Mouse (Mus musculus): ENCODE data around the gene Nktr.
A peak's percentile ranks its signal among the peaks of the same experiment; 100 is the strongest.

Nktr gene

GRCm38 (mm10) chr9:121761091-121761665 is 42.2 kb downstream of the Nktr start:
- DNase-seq (ENCODE audit: extremely low spot score, low spot score) = no peak

DNA sequence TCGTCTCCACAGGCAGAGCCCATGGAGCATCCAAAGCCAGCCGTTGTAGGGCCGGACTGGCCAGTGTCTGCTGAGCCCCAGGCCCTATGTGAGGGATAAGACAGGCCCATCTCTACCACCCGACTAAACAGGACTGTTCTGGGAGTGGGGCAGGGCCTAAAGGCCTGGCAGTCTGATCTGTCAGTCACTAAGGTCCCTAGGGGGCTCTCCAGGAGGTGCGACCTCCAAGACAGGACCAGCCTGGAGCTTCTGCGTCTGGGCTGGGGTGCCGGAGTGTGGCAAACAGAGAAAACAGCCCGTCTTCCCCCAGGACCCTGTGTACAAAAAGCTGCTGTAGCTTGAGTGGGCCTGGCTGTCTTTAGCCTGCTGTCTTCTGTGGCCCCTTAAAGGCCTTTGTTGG is 42.8 kb downstream of the Nktr start:
- no peak for DNase-seq (ENCODE audit: extremely low spot score, low spot score)

- DNase-seq (ENCODE audit: extremely low spot score, low spot score) = no peak
Observed at GRCm38 (mm10) chr9:121762248-121762647, 43.3 kb downstream of the Nktr start.

GRCm38 (mm10) chr9:121762761-121763160 is 43.8 kb downstream of the Nktr start:
- no peak for DNase-seq (ENCODE audit: extremely low spot score, low spot score)

- DNase-seq (ENCODE audit: extremely low spot score, low spot score) = no peak
Observed at GRCm38 (mm10) chr9:121763716-121764115, 44.7 kb downstream of the Nktr start.

GRCm38 (mm10) chr9:121765166-121765855 is 46.3 kb downstream of the Nktr start:
- no peak for DNase-seq (ENCODE audit: extremely low spot score, low spot score)

GRCm38 (mm10) chr9:121772412-121772811 is 53.4 kb downstream of the Nktr start:
- DNase-seq (ENCODE audit: extremely low spot score, low spot score) = no peak

GRCm38 (mm10) chr9:121775951-121776350 is 57.0 kb downstream of the Nktr start:
- DNase-seq (ENCODE audit: extremely low spot score, low spot score) = no peak

DNA sequence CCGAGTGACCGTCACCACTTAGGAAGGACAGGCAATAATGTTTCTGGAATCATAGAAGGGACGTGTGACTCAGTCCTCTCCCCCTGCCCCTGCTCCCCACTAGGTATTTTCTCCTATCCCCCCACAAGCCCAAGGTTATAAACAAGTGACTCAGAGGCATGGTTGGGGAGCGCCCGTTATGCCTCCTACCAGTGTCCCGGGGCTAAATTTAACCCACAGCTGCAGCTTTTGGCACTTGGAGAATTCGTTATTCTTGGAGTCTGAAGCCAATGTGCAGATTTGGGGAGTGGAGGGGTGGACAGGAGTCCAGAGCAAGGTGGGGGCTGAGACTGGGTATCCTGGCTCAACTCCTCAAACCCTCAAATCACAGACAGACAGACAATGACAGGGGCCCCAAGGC is 57.5 kb downstream of the Nktr start:
- no peak for DNase-seq (ENCODE audit: extremely low spot score, low spot score)

GRCm38 (mm10) chr9:121777484-121778065 is 58.6 kb downstream of the Nktr start, which contains the start of gene Klhl40:
Gene Klhl40, plus strand, starts transcription at chr9:121777607.
- no peak for DNase-seq (ENCODE audit: extremely low spot score, low spot score)

- peak; percentile 45 for DNase-seq (ENCODE audit: extremely low spot score, low spot score)
Observed at GRCm38 (mm10) chr9:121778066-121778624, 59.2 kb downstream of the Nktr start.

DNA sequence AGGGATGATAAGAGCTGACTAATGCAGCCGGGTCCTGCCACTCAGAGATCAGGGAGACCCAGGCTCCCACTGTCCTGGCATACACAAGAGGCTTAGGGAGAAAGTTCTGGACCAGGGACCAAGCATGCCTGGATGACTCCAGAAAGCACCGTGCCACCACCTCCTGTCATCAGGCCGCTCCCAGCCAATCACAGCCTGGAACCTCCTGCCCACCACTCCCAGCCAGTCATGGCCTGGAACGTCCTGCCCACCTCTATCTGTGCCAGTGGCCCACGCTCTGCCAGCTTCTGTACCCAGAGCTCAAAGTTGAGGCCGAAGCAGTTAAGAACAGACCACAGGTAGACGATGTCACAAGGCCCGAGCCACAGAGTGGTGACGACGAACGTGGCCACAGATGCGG is 65.8 kb downstream of the Nktr start:
- DNase-seq (ENCODE audit: extremely low spot score, low spot score) = no peak

GRCm38 (mm10) chr9:121785261-121785660 is 66.3 kb downstream of the Nktr start:
- DNase-seq (ENCODE audit: extremely low spot score, low spot score) = no peak

DNA sequence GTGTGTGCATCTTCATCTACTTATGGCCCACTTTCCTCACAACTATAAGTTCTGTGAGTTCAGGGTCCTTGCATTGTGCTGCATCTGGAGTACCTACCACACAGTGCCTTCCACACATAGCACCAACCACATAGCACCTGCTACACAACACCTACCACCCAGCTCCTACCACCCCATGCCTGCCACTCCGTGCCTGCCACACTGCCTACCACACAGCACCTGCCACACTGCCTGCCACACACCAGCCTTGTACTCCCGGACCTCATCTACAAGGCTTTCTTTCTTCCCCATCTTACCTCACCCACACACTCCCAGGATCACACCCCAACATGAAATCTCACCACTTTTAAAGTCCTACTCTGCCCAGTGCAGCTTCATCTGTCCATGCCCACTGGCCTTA is 67.4 kb downstream of the Nktr start:
- DNase-seq (ENCODE audit: extremely low spot score, low spot score) = no peak

- DNase-seq (ENCODE audit: extremely low spot score, low spot score) = peak; percentile 77
Observed at GRCm38 (mm10) chr9:121791206-121791605, 72.2 kb downstream of the Nktr start.

DNA sequence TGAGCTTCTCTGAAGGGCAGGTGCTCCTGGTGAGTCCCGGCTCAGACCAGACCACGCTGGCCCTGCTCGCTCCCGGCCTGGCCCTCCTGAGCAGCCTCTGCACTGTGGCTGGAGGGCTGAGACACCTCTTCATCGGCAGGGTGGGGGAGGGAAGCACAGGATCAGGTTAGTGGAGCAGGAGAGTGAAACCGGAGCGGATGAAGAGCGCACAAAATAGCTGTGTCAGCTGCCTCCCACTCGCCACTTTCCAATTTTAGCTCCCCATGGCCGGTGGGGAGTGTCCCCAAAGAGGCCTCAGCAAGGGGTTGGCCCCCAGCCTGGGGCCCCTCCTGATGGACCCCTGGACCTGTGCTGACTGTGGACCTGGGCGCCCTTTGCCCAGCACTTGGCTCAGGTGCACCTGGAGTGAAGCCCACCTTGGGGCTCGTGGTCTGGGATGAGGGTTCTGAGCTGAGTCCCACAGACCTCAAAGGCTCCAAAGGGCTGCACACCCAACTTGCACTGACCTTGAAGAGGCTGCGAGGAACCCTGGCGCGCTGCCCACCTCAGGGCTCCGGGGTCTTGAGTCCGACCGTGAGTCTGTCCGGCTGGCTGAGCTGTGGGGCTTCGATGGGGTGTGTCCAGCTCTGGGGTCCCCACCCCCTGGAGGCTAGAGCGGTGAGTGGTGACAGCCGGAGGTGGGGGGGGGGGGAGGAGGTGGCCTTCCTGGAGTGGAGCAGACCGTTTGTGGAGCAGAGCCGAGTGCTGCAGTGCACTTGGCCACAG is 73.0 kb downstream of the Nktr start, which contains the start of gene Hhatl:
Gene Hhatl, minus strand, starts transcription at position 751 of the 765 bp plus-strand sequence.
- DNase-seq (ENCODE audit: extremely low spot score, low spot score) = no peak

- DNase-seq (ENCODE audit: extremely low spot score, low spot score) = no peak
Observed at GRCm38 (mm10) chr9:121794972-121795539, 76.1 kb downstream of the Nktr start.

DNA sequence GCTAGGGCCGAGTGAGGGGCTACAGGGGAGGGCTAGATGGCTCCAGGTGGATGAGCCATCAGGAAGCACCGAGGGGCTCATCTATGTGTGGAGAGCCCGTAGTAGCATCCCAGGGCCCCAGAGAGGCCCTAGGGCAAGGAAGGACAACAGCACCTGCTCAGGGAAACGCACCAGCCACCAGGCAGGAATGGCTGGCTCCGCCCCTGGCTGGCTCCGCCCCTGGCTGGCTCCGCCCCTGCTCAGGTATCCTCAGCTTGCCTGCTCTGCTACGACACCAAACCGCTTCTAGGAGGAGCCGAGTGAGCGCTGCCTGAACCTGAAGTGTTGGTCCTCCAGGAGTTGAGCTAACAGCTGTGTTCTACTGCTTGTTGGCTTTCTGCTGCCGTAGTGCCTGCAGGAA is 78.8 kb downstream of the Nktr start:
- DNase-seq (ENCODE audit: extremely low spot score, low spot score) = no peak

DNA sequence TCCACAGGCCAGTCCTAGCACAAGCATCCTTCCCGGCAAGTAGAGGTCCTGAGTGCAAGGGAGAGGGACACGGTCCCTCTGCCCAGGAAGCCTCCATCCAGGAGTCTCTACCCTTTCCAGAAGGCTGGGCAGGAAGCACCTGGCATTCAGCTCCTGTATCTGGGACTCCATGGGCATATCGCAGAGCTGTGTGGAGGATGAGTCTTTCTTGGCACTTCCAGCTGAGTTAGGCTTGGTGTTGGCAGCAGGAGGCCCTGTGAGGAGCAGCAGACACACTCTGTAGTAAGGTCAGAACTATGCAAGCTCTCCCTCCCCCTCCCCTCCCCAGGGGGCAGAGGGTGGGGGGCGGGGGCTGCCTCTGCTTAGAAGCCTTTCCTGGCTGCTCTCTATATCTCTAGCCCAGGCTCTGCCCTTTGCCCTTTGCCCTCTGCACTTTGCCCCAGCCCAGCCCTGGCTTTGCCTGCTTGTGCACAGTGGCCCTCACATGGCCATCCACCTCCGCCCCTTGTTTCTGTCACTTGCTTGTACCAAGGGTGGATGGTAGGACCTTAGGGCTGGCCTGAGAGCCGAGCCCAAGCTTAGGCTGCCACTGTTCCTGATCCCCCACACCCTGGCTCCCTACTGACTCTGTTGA is 80.0 kb downstream of the Nktr start:
- no peak for DNase-seq (ENCODE audit: extremely low spot score, low spot score)

- no peak for DNase-seq (ENCODE audit: extremely low spot score, low spot score)
Observed at GRCm38 (mm10) chr9:121802747-121803146, 83.8 kb downstream of the Nktr start.

All from neural tube, embryonic 10.5 days (tissue).